Mouse (Mus musculus) urinary bladder, adult 2 months (tissue): ENCODE data around the gene Pitx1. TPM values are rescaled to one million over a fixed set of nuclear protein-coding genes. Genes with fewer than 3 reads are reported as not detected.

Experiments used
- DNase-seq: peaks from one replicate; pipeline ENCODE4 v3.0.0; 2022; ENCODE audit warnings: low spot score
- polyA plus RNA-seq: library from polyadenylated mRNA; depleted of rRNA; stranded (reverse); fragments of >200 nt; gene quantifications from 2 replicates; pipeline ENCODE4 v1.2.3, GENCODE M21; 2012; rRNA removed

Gene Pitx1
- polyA plus RNA-seq, 1 experiment, result 64.7 TPM

GRCm38 (mm10) chr13:55784268-55784667 is 51.7 kb downstream of the Pitx1 start, which contains the start of gene Catsper3:
Gene Catsper3 (plus strand): TSS chr13:55784568.
- DNase-seq, result no peak

DNA sequence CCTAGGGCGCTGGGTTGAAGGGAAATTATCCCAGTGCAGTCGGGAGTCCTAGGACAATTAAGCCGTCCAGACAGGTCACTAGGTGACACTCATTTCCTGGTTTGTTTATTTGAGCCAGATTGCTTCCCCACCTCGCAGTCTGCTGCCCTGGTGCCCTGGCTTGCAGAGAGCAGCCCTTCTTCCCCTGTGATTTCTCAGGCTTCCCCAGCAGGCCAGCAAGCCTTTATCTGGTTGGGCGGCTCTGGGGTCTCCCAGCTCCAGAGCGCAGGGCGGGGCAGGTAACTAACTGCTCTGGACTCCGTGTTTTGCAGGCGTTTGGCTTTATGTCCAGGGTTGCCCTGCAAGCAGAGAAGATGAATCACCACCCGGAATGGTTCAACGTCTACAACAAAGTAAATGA is 60.9 kb downstream of the Pitx1 start:
- no peak for DNase-seq

Other genes with a start within 250 kb of the Pitx1 start
- 17.7 and 22.1 TPM in 2 replicates for gene B4galt7, start 236.3 kb downstream of the Pitx1 start, polyA plus RNA-seq
- gene Caml, start 213.2 kb downstream of the Pitx1 start, polyA plus RNA-seq, result 44.0 and 46.8 TPM in 2 replicates
- 33.9 and 35.8 TPM in 2 replicates for gene Ddx46, start 201.2 kb downstream of the Pitx1 start, polyA plus RNA-seq
- 66.3 and 72.9 TPM in 2 replicates for gene B230219D22Rik, start 143.1 kb downstream of the Pitx1 start, polyA plus RNA-seq
- gene Txndc15, start 121.5 kb downstream of the Pitx1 start, polyA plus RNA-seq, result 47.4 and 47.8 TPM in 2 replicates
- 66.6 and 70.3 TPM in 2 replicates for gene Pcbd2, start 108.8 kb downstream of the Pitx1 start, polyA plus RNA-seq
- 0.22 and 0.32 TPM in 2 replicates for gene Catsper3, start 51.6 kb downstream of the Pitx1 start, polyA plus RNA-seq